Mouse (Mus musculus): ENCODE measurements around the gene Zfp560.

DNA sequence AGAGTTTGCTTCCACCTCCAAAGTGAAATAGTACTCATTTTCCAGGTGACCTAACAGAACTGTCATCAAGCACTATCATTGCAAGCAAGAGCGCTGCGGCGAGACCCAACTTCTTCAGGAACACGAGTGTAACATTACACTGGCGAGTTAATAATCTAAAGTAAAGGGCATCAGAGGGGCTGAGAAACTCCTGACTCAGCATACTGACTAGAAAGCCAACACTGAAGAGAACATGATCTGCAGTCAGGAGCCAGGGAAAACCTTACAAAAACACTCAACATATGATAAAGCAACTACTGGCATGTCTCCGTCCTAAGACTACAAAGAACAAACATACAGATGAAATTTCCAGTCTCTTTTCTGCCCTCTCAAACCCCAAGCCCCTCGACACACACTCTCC, 1.3 kb downstream of the Zfp560 start:
- no peak for TF ChIP-seq CTCF (IDR thresholded peaks at IDR 0.05)
- no peak for TF ChIP-seq POLR2A (IDR thresholded peaks at IDR 0.05; ENCODE audit: insufficient read depth, low read depth, low read length)

Data from heart, adult 2 months (tissue).